Mouse (Mus musculus): ENCODE results near the gene Pth2. TPM values are rescaled to one million over a fixed set of nuclear protein-coding genes. Genes with fewer than 3 reads are reported as not detected.
A peak's percentile ranks its signal among the peaks of the same experiment; 100 is the strongest.

The Pth2 gene
- polyA plus RNA-seq, 2 experiments: not detected

DNA sequence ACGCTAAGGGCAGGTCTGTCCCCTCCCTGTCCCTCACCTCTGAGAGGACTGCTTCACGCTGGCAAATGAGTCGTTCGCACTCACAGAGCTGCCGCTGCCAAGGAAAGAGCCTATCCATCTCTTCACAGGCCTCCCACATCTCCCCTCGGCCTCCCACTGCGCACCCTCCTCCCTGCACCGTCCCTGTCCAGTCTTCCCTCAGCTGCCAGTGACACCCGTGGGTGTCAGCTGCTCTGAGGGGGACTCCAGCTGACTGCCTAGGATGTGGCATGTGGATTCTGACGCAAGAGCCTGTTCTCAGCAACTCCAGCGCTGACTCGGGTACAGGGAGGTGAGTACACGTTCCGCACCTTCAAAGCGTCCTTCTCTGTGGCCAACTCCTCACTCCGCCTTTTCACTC, 8.8 kb downstream of the Pth2 start:
- Histone ChIP-seq H3K27me3 (ENCODE audit: control insufficient read depth, insufficient read depth, low read length) (no peaks in the 10 kb centered on the region), H3K4me2 (replicated peaks; ENCODE audit: low read depth, low read length, severe bottlenecking) (no peak overlapping the region), H3K27ac (replicated peaks; ENCODE audit: low read depth, low read length) (no peak overlapping the region), H3K36me3 (ENCODE audit: control insufficient read depth, insufficient read depth, low read length) (no peaks in the 10 kb centered on the region), H3K9me3 (ENCODE audit: control insufficient read depth, low read length) (no peaks in the 10 kb centered on the region), H3K4me3 (replicated peaks; ENCODE audit: low read length) (no peak overlapping the region), H3K4me1 (ENCODE audit: control insufficient read depth, insufficient read depth, low read length) (peaks cover 4% of the 10 kb centered on the region), H3K9ac (ENCODE audit: low read depth, low read length, severe bottlenecking) (no peak overlapping the region)
- 60% methylated on average over 16 of the region's 16 CpGs for WGBS
- no peak for TF ChIP-seq POLR2A (IDR thresholded peaks at IDR 0.05; ENCODE audit: borderline replicate concordance, extremely low read depth, insufficient read depth, insufficient read length)
- no peak for ATAC-seq (ENCODE audit: low FRiP score, low read depth)
- DNase-seq (ENCODE audit: low spot score): no peak

DNA sequence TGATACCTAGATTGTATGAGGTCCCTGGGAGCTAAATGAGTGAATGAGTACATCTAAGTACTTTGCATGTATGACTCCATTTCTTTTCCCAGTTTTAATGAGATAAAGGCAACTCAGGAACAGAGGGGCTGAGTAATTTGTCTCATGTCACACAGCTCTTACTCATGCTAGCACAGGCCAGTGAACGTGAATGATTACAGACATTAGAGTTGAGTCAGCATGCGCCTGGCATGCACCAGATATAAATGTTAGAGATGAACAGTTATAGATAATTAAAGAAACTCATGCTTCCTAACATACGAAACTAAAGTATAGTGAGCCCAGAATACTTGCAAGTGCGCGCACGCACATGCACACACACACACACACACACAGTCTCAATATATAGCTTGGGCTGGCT, 9.4 kb downstream of the Pth2 start:
- H3K27ac ChIP-seq (replicated peaks; ENCODE audit: low read depth, low read length): no peak overlapping the region
- peaks cover 4% of the 10 kb centered on the region for H3K4me1 ChIP-seq (ENCODE audit: control insufficient read depth, insufficient read depth, low read length)

DNA sequence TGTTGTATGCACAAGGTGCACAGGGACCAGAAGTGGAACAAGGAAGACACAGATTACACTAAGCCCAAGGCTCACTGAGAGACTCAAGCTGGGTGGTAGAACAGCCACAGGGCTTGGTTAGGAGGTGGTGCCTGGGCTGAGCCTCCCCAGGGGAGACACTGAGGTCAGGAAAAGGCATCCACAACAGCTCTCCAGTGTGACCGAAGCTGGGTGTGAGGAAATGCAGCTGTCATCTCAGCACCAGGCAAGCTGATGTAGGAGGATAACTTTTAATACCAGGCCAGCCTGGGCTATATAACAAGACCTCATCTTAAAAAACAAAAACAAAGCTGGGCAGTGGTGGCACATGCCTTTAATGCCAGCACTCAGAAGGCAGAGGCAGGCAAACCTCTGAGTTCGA, 10.4 kb downstream of the Pth2 start:
- no peak for TF ChIP-seq POLR2A (IDR thresholded peaks at IDR 0.05; ENCODE audit: borderline replicate concordance, extremely low read depth, insufficient read depth, insufficient read length)
- Histone ChIP-seq H3K36me3 (ENCODE audit: control insufficient read depth, insufficient read depth, low read length) (no peaks in the 10 kb centered on the region), H3K27me3 (ENCODE audit: control insufficient read depth, insufficient read depth, low read length) (no peaks in the 10 kb centered on the region), H3K4me1 (ENCODE audit: control insufficient read depth, insufficient read depth, low read length) (peaks cover 4% of the 10 kb centered on the region), H3K27ac (replicated peaks; ENCODE audit: low read depth, low read length) (no peak overlapping the region), H3K9me3 (ENCODE audit: control insufficient read depth, low read length) (no peaks in the 10 kb centered on the region), H3K4me2 (replicated peaks; ENCODE audit: low read depth, low read length, severe bottlenecking) (no peak overlapping the region), H3K4me3 (replicated peaks; ENCODE audit: low read length) (no peak overlapping the region), H3K9ac (ENCODE audit: low read depth, low read length, severe bottlenecking) (no peak overlapping the region)
- DNase-seq (ENCODE audit: low spot score) (no peak), ATAC-seq (ENCODE audit: low FRiP score, low read depth) (no peak)
- 64% methylated on average over 2 of the region's 2 CpGs for WGBS

More for the DNA sequence above, 9.4 kb downstream of the Pth2 start:
- H3K4me3 ChIP-seq (replicated peaks; ENCODE audit: low read length): no peak overlapping the region
- no peaks in the 10 kb centered on the region for H3K9me3 ChIP-seq (ENCODE audit: control insufficient read depth, low read length)
- TF ChIP-seq POLR2A (IDR thresholded peaks at IDR 0.05; ENCODE audit: borderline replicate concordance, extremely low read depth, insufficient read depth, insufficient read length): no peak
- no peak overlapping the region for H3K9ac ChIP-seq (ENCODE audit: low read depth, low read length, severe bottlenecking)
- H3K27me3 ChIP-seq (ENCODE audit: control insufficient read depth, insufficient read depth, low read length): no peaks in the 10 kb centered on the region
- DNase-seq (ENCODE audit: low spot score) (no peak), ATAC-seq (ENCODE audit: low FRiP score, low read depth) (no peak)
- WGBS: 91% methylated on average over 6 of the region's 6 CpGs
- no peaks in the 10 kb centered on the region for H3K36me3 ChIP-seq (ENCODE audit: control insufficient read depth, insufficient read depth, low read length)
- no peak overlapping the region for H3K4me2 ChIP-seq (replicated peaks; ENCODE audit: low read depth, low read length, severe bottlenecking)

DNA sequence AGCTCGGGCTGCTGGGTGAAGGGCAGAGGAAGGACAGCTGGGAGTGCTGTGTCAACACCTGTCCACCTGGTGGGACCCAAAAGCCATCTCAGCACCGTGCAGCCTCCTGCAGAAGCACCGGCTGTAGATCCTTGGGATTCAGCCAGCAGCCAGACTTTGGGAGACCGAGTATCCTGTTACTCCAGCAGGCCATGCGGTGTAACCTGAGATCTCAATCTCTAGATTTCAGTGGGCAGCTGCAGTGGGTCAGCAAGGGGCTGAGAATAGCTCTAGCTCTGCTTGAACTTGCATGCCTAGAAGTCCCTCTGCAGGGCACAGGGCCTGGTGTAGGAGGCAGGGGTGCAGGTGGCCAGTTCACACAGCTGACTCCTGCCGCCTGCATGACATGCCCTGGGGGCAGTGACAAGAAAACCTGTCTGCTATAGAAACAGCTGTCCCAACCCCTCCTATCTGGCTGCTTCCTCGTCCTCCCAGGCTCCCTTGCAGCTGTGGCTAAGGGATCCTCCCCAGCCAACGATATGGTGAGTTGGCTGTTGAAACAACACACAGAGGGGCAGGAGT, 11.1 kb downstream of the Pth2 start:
- H3K27me3 ChIP-seq (ENCODE audit: control insufficient read depth, insufficient read depth, low read length): no peaks in the 10 kb centered on the region
- ATAC-seq (ENCODE audit: low FRiP score, low read depth): peak; percentile 89
- TF ChIP-seq POLR2A (IDR thresholded peaks at IDR 0.05; ENCODE audit: borderline replicate concordance, extremely low read depth, insufficient read depth, insufficient read length): no peak
- H3K4me1 ChIP-seq (ENCODE audit: control insufficient read depth, insufficient read depth, low read length): peaks cover 4% of the 10 kb centered on the region
- H3K9me3 ChIP-seq (ENCODE audit: control insufficient read depth, low read length): no peaks in the 10 kb centered on the region
- H3K9ac ChIP-seq (ENCODE audit: low read depth, low read length, severe bottlenecking): no peak overlapping the region
- 0 out of 2 replicates have a peak overlapping the region, but pooled peaks have one; percentile 3 for H3K27ac ChIP-seq (replicated peaks; ENCODE audit: low read depth, low read length)
- peak; percentile 74 for DNase-seq (ENCODE audit: low spot score)
- no peak overlapping the region for H3K4me3 ChIP-seq (replicated peaks; ENCODE audit: low read length)
- no peak overlapping the region for H3K4me2 ChIP-seq (replicated peaks; ENCODE audit: low read depth, low read length, severe bottlenecking)
- 9% methylated on average over 8 of the region's 8 CpGs for WGBS
- no peaks in the 10 kb centered on the region for H3K36me3 ChIP-seq (ENCODE audit: control insufficient read depth, insufficient read depth, low read length)

DNA sequence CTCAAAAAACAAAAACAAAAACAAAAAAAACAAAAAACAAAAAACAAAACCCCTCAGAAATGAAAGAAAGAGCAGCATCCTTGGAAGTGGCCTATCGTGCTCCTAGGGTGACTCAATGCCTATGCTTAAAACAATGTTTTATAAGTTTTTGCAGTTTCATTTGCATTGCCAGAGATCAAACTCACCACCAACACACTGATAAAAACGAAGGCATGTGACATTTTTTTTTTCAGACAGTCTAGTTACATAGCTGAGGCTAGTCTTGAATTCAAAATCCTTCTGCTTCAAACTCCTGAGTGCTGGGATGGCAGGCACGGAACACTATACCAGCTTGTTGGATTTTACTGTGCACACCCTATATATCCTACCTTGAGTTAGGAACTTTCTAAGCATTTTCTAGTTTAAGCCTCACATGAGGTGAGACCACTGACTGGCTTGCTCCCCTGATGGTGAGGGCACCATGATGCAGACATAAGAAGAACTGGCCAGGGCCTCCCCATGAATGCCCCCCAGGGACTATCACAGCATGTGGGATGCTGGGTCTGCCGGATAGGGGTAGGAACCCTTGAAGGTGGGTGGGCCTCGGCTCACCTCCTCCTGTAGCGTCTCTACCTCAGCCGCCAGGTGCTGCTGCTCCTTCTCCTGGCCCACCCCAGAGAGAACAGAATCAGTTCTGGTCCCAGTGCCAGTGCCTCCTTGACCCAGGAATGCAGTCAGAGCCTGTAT, 12.0 kb downstream of the Pth2 start:
- no peaks in the 10 kb centered on the region for H3K27me3 ChIP-seq (ENCODE audit: control insufficient read depth, insufficient read depth, low read length)
- H3K4me2 ChIP-seq (replicated peaks; ENCODE audit: low read depth, low read length, severe bottlenecking): no peak overlapping the region
- 0 out of 2 replicates have a peak overlapping the region, but pooled peaks have one; percentile 25 for H3K9ac ChIP-seq (ENCODE audit: low read depth, low read length, severe bottlenecking)
- H3K4me1 ChIP-seq (ENCODE audit: control insufficient read depth, insufficient read depth, low read length): peaks cover 4% of the 10 kb centered on the region
- H3K36me3 ChIP-seq (ENCODE audit: control insufficient read depth, insufficient read depth, low read length): no peaks in the 10 kb centered on the region
- 74% methylated on average over 7 of the region's 7 CpGs for WGBS
- H3K9me3 ChIP-seq (ENCODE audit: control insufficient read depth, low read length): no peaks in the 10 kb centered on the region
- TF ChIP-seq POLR2A (IDR thresholded peaks at IDR 0.05; ENCODE audit: borderline replicate concordance, extremely low read depth, insufficient read depth, insufficient read length): no peak
- H3K4me3 ChIP-seq (replicated peaks; ENCODE audit: low read length): no peak overlapping the region
- no peak overlapping the region for H3K27ac ChIP-seq (replicated peaks; ENCODE audit: low read depth, low read length)
- DNase-seq (ENCODE audit: low spot score) (no peak), ATAC-seq (ENCODE audit: low FRiP score, low read depth) (no peak)

Measured in limb, embryonic 14.5 days (tissue).